Mouse (Mus musculus): Measurements from ENCODE around the gene Lrrc57.
"Not testable (repeated sequence)": the region's sequence is repeated elsewhere in the genome, so short reads cannot be mapped to it uniquely, and the experiment has no call there.

Gene Lrrc57

DNA sequence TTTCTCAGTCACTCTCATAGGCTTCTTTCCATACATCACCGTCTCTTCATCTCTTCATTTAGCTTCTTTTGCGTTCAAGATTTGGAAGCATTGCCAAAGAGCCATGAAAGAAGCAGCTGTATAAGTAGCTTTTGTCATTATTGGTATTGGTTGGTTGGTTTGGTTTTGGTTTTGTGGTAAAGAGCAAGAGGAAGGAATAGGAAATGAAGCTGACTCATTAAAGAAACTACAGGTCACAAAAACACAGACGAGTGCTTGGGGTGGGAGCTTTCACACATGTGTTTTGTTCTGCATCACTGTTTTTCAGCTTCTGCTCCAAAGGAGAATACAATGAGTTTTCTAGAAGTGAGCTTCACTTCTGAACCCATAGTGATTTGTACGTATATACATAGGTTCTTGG is 9.8 kb downstream of the Lrrc57 start:
- in situ Hi-C loops (cut with MboI), result no loop called here

- in situ Hi-C loops (cut with MboI), result no loop called here
Observed at GRCm38 (mm10) chr2:120597734-120598133, 11.6 kb downstream of the Lrrc57 start.

- in situ Hi-C loops (cut with MboI), result no loop called here
Observed at GRCm38 (mm10) chr2:120592227-120592626, 17.1 kb downstream of the Lrrc57 start.

GRCm38 (mm10) chr2:120589759-120590158 is 19.6 kb downstream of the Lrrc57 start:
- in situ Hi-C loops (cut with MboI), result no loop called here

DNA sequence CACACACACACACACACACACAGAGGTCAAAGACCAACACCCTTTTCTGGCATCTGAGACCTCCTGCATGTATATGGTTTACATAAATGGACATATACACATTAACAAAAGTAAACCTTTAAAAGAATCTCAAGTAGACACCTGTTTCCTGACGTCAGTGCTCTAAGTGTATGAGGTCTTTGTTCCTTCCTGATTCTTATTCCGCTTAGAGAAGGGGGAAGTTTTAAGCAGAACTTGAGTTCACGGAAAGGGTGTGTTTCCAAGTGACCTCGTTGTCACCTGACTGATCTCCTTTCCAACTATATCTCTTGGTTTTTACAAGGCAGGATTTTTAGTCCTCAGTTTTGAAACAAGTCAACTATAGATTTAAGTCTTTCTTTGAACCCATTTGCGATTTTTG is 31.0 kb downstream of the Lrrc57 start:
- in situ Hi-C loops (cut with MboI), result no loop called here

DNA sequence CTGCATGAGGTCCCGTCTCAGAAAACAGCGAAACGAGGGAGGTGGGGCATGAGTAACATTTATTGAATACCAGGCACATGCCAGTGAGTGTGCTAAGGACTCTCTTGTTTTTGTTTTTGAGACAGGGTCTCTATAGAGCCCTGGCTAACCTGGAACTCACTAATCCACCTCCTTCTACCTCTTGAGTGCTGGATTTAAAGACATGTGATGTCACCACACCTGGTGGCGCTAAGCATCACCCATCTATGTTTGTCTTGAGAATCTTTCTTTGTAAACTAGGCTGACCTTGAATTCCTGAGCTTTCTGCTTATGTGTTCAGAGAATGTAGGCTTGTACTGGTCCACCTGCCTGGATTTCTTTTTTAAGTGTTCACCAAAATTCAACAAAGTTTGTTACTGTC is 31.5 kb downstream of the Lrrc57 start:
- in situ Hi-C loops (cut with MboI), result no loop called here

GRCm38 (mm10) chr2:120575978-120576377 is 33.3 kb downstream of the Lrrc57 start:
- in situ Hi-C loops (cut with MboI), result no loop called here

DNA sequence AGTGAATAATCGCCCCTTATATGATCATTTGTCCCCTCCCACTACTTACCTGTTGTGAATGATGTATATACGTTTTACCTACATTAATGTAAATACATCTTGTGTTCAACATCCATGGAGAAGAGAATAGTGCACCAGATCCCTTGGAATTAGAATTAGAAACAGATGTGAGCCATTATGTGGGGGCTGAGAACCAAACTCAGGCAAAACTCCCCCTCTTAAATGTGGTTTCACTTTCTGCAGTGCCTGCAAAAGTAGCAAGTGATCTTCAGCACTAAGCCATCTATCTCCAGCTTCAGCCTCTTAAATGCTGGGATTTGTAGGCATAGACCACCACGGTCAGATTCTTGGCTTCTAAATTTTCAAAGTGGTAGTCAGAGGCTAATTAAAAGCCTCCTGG is 34.2 kb downstream of the Lrrc57 start:
- in situ Hi-C loops (cut with MboI), result no loop called here

DNA sequence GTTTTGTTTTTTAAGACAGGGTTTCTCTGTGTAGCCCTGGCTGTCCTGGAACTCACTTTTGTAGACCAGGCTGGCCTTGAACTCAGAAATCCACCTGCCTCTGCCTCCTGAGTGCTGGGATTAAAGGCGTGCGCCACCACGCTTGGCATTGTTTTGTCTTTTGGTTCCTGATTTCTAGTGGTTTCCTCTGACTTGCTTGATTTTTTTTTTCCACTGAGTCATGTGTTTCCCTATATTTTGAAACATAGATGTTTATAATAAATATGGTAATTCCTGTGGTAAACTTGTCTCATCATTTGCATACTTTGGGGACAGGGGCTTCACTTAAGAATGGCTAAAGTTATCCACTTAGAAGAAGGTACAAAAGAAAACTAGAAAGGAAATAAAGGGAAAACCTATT is 37.2 kb downstream of the Lrrc57 start:
- in situ Hi-C loops (cut with MboI), result not testable (repeated sequence)

DNA sequence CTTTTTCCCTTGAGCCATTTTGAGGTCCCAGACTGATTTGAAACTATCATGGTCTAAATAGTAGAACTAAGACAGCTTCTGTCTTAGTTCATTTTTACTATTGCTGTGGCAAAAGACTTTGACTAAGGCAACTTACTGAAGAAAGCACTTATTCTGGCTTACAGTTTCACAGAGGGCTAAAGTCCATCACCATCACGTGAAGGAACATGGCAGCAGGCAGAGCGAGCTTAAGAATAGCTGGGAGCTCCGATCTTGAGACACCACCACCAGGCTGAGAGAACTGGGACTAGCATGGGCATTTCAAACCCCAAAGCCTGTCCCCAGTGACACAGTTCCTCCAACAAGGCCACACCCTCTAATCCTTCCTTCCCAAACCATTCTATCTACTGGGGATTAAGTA is 38.2 kb downstream of the Lrrc57 start:
- in situ Hi-C loops (cut with MboI), result no loop called here

DNA sequence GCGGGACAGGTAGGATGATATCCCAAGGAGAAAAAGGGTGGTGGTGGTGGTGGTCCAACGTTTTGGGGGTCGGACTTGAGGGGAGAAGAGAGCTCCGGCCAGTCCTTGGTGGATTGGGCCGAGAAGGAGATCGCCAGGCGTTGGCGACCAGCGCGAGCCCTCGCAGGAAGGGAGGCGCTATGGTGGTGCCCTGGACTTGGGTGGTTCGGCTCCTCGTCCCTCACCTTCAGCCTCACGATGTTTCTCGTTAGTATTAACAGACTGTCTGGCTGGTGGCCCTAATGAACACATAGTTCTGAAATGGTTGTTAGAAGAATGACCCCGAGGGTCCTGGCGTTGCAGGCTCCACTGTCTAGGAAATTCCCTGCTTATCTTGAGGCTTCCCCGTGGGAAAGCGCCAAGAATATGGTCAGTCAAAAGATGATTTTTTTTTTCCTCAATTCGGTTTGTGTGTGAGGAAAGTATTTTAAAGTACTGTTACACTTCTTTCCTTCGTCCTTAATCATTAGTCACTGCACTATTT is 41.5 kb downstream of the Lrrc57 start:
- in situ Hi-C loops (cut with MboI), result no loop called here

GRCm38 (mm10) chr2:120566886-120567797 is 42.2 kb downstream of the Lrrc57 start, which contains the start of gene Snap23:
Gene Snap23 (plus strand): TSS chr2:120567671.
- in situ Hi-C loops (cut with MboI), result no loop called here

DNA sequence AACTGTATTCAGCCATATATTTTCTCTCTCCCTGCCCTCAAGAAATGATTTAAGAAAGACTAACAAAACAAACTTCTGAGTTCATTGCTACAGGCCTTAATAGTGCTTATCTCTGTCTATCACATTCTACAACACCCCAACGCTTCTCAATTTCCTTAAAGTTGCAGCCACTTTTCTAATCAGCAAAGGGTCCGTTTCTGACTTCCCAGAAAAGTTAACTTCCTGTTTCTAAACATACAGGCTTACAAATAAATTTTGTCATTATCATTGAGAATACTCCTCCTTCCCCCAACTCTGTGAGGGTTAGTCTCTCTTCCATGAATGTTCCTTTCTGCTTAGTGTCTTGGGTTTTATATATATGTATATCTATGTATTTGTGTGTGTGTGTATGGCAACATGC is 44.0 kb downstream of the Lrrc57 start:
- in situ Hi-C loops (cut with MboI), result no loop called here

DNA sequence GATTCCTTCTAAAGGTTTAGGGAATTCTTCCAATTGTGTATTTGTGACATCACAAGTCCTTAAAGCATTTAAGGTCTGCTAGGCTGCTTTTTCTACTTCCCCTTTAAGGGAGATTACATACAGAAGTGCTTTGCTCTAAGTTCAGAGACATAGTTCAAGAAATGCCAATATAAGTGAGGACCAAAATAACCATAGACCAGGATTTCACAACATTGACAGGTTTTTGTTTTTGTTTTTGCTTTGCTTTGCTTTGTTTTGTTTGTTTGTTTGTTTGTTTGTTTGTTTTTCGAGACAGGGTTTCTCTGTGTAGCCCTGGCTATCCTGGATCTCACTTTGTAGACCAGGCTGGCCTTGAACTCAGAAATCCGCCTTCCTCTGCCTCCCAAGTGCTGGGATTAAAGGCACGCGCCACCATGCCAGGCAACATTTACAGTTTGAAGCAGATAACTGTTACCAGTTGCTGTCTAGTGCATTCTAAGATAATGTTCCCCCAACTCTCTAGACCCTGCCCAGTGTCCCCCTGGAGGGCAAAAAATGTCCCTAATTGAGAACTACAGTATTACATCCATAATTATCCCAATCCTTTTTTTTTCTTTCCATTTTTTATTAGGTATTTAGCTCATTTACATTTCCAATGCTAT is 44.7 kb downstream of the Lrrc57 start:
- in situ Hi-C loops (cut with MboI), result not testable (repeated sequence)

DNA sequence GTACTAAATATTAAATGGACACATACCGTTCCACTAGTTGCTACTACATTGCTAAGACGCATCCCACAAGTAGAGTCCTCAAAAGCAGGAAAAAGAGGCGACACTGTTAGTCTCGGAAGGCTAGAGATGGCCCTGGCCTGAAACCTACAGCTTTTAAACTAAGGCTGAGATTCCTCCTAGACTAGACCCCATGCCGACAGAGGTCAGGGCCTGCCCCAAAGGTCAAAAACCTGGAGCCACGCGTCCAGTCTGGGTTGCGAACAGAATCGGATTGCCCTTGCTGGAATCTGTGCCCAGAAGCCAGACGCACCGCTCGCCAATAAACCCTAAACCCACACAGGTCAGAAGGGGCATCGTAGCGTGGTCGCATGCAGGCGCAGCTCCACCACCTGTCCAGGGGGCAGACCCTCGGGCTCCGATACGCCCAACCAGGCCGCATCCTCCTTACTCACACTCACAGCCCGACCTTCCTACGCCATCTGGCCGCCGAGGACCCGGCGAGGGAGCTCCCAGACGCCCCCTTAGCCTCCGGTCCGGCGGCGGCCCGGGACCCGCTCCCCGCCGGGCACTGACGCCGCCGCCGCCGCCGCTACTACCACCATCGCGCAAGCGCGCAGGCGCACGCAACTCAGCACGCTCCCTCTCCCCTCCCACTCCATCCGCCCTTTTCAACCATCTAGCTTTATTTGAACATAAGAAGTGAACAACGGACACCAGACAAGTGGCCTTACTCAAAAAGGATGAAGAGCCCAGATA is 45.9 kb downstream of the Lrrc57 start, which contains the start of gene Zfp106:
Gene Zfp106, minus strand, starts transcription at position 609 of the 756 bp plus-strand sequence.
- in situ Hi-C loops (cut with MboI), result no loop called here

- in situ Hi-C loops (cut with MboI), result no loop called here
Observed at GRCm38 (mm10) chr2:120562859-120563234, 46.5 kb downstream of the Lrrc57 start.

DNA sequence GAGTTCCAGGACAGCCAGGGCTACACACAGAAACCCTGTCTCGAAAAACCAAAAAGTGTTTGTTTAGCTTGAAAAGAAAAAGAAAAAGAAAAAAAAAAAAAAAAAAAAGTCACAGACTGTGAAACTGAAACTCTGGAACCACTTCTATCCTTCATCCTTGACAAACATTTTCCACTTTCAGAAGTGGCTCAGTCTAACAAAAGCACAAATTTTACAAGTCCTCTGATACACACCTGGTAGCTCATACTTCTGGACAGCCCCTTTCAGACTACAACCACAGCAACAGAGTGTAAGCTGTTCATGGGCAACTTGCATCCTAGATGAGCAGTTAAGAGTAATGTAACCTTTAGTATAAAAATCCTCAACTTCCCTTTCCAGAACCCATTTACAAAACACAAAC is 47.8 kb downstream of the Lrrc57 start:
- in situ Hi-C loops (cut with MboI), result no loop called here

GRCm38 (mm10) chr2:120558813-120559212 is 50.5 kb downstream of the Lrrc57 start:
- in situ Hi-C loops (cut with MboI), result no loop called here

GRCm38 (mm10) chr2:120556868-120557267 is 52.5 kb downstream of the Lrrc57 start:
- in situ Hi-C loops (cut with MboI), result no loop called here
